Mouse (Mus musculus) heart, adult 2 months (tissue): ENCODE data around the gene Speer4e. TPM values are rescaled to one million over a fixed set of nuclear protein-coding genes. Genes with fewer than 3 reads are reported as not detected.
"Not testable (repeated sequence)": the region's sequence is repeated elsewhere in the genome, so short reads cannot be mapped to it uniquely, and the experiment has no call there.

ENCODE experiments used
- DNase-seq, 2 experiments: peaks; one replicate each; pipeline ENCODE4 v3.0.0; 2021
- H3K27ac ChIP-seq: fragments of 200-600 bp; 2 replicates; pipeline ENCODE4 v1.8.1; 2022
- H3K27me3 ChIP-seq: fragments of 200-500 bp; 2 replicates; pipeline ENCODE4 v1.6.1; 2012; ENCODE audit warnings: mild to moderate bottlenecking, low read length, inconsistent platforms, mixed read lengths; ENCODE audit not compliant: control insufficient read depth, insufficient read depth
- H3K36me3 ChIP-seq: fragments of 200-500 bp; 2 replicates; pipeline ENCODE4 v1.6.1; 2012; ENCODE audit warnings: low read length, inconsistent platforms; ENCODE audit not compliant: control insufficient read depth, insufficient read depth
- H3K4me1 ChIP-seq: fragments of 200-500 bp; 2 replicates; pipeline ENCODE4 v1.6.1; 2011; ENCODE audit warnings: low read length; ENCODE audit not compliant: control insufficient read depth, insufficient read depth
- H3K4me3 ChIP-seq: fragments of 200-600 bp; 2 replicates; pipeline ENCODE4 v1.8.1; 2022
- H3K79me2 ChIP-seq: fragments of 200-500 bp; replicated peaks from 2 replicates; pipeline ENCODE4 v1.6.1; 2012; ENCODE audit warnings: mild to moderate bottlenecking, inconsistent platforms, low read length, moderate library complexity, mixed read lengths; ENCODE audit not compliant: control insufficient read depth, insufficient read depth
- H3K9ac ChIP-seq: fragments of 200-500 bp; 2 replicates; pipeline ENCODE4 v1.6.1; 2012; ENCODE audit warnings: low read depth, mild to moderate bottlenecking, control low read depth, inconsistent platforms, low read length, mixed read lengths
- CTCF ChIP-seq: fragments of 200-600 bp; IDR thresholded peaks from 2 replicates; pipeline ENCODE4 v1.8.1; 2022; ENCODE audit warnings: antibody characterized with exemption, mild to moderate bottlenecking, moderate library complexity
- whole genome bisulfite sequencing: fragments of 180-500 bp; shearing (Covaris S2); methylation state at CpG from one replicate; pipeline ENCODE4 v1.1.7; 2018; 5-methylcytosine and 5-hydroxymethylcytosine counted together
- intact Hi-C: fragments of 180-260 bp; cut with DNase I; formaldehyde crosslinking; loops from one replicate; pipeline ENCODE4 v1.15.1; 2025
- long read RNA-seq: library from polyadenylated mRNA; stranded (forward); transcript quantifications from one replicate; pipeline ENCODE4 v2.0.0, GENCODE M21; 2021
- polyA plus RNA-seq: library from polyadenylated mRNA; depleted of rRNA; stranded (reverse); fragments of >200 nt; gene quantifications from 2 replicates; pipeline ENCODE4 v1.2.3, GENCODE M21; 2012; rRNA removed
- total RNA-seq, 2 experiments: library from RNA; stranded (reverse); gene quantifications; 2 replicates each; pipeline ENCODE4 v1.2.3; 2021

Gene Speer4e
- total RNA-seq (not detected), polyA plus RNA-seq (not detected in 2 replicates)
- long read RNA-seq: 0 reads

- H3K4me1 ChIP-seq, H3K27ac ChIP-seq, DNase-seq, intact Hi-C loops, H3K9ac ChIP-seq, H3K4me3 ChIP-seq, H3K79me2 ChIP-seq, H3K36me3 ChIP-seq, H3K27me3 ChIP-seq: not testable (repeated sequence)
- 17% methylated on average over 1 of the region's 1 CpGs for WGBS
Measured at GRCm38 (mm10) chr5:14938329-14938728, at the start of gene Speer4e. Speer4e (minus strand) TSS chr5:14938429.

GRCm38 (mm10) chr5:14986649-14987387 is 48.6 kb upstream of the Speer4e start:
- intact Hi-C loops, H3K4me3 ChIP-seq, H3K36me3 ChIP-seq, H3K79me2 ChIP-seq, H3K27ac ChIP-seq, DNase-seq, H3K4me1 ChIP-seq, H3K27me3 ChIP-seq, H3K9ac ChIP-seq: not testable (repeated sequence)
- WGBS: 37% methylated on average over 6 of the region's 6 CpGs

- H3K9ac ChIP-seq, H3K36me3 ChIP-seq, H3K4me1 ChIP-seq, H3K27ac ChIP-seq, H3K4me3 ChIP-seq, intact Hi-C loops, H3K27me3 ChIP-seq, H3K79me2 ChIP-seq, DNase-seq: not testable (repeated sequence)
- WGBS: 7% methylated on average over 1 of the region's 1 CpGs
Measured at GRCm38 (mm10) chr5:14978835-14979234, 40.6 kb upstream of the Speer4e start, which contains the start of gene Gm10354. Gm10354 (minus strand) TSS chr5:14978935.

DNA sequence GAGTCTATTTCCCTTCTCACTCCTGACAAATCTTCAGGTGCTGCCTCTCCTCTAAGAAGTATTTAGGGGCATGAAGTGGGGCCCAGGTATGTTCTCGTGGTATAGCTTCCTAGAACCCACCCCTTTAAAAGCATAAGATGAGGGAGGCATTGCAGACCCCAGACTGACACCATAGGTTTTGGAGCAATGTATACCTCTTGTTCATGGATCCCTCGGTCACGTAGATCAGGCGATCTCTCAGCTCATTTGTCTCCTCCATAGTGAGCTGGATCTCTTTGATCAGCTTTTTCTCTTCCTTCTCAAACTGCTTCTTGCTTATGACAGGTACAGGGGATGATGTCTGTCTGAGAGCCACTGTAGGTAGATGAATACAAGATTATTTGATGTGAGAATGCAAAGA is 39.1 kb upstream of the Speer4e start:
- intact Hi-C loops, H3K79me2 ChIP-seq, H3K36me3 ChIP-seq, H3K27ac ChIP-seq, H3K4me1 ChIP-seq, H3K9ac ChIP-seq, H3K4me3 ChIP-seq, DNase-seq, H3K27me3 ChIP-seq: not testable (repeated sequence)
- WGBS: 64% methylated on average over 4 of the region's 4 CpGs

- H3K4me3 ChIP-seq, H3K27me3 ChIP-seq, H3K36me3 ChIP-seq, intact Hi-C loops, H3K4me1 ChIP-seq, DNase-seq, H3K27ac ChIP-seq, H3K79me2 ChIP-seq, H3K9ac ChIP-seq: not testable (repeated sequence)
- 59% methylated on average over 4 of the region's 4 CpGs for WGBS
Measured at GRCm38 (mm10) chr5:14975294-14975693, 37.1 kb upstream of the Speer4e start.

DNA sequence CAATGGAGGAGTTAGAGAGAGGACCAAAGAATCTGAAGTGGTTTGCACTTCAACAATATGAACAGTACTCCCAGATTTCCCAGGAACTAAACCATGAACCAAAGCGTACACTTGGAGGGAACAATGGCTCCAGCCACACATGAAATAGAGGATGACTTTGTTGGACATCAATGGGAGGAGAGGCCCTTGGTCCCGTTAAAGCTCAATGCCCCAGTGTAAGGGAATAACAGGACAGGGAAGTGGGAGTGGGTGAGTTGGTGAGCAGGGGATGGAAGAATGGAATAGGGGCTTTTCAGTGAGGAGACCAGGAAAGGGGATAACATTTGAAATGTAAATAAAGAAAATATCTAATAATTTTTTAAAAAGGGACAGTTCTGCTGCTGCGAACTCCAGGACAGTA is 34.6 kb upstream of the Speer4e start:
- H3K4me1 ChIP-seq, intact Hi-C loops, DNase-seq, H3K9ac ChIP-seq, H3K27ac ChIP-seq, H3K27me3 ChIP-seq, H3K79me2 ChIP-seq, H3K4me3 ChIP-seq, H3K36me3 ChIP-seq: not testable (repeated sequence)
- 65% methylated on average over 3 of the region's 3 CpGs for WGBS

GRCm38 (mm10) chr5:14963821-14964220 is 25.6 kb upstream of the Speer4e start:
- peak; percentile 24; the same call in 1 of the 2 replicates for TF ChIP-seq CTCF
- whole genome bisulfite sequencing: 76% methylated on average over 13 of the region's 13 CpGs
- H3K4me3 ChIP-seq, H3K36me3 ChIP-seq, H3K27ac ChIP-seq, H3K9ac ChIP-seq, H3K27me3 ChIP-seq, H3K79me2 ChIP-seq, intact Hi-C loops, H3K4me1 ChIP-seq, DNase-seq: not testable (repeated sequence)

DNA sequence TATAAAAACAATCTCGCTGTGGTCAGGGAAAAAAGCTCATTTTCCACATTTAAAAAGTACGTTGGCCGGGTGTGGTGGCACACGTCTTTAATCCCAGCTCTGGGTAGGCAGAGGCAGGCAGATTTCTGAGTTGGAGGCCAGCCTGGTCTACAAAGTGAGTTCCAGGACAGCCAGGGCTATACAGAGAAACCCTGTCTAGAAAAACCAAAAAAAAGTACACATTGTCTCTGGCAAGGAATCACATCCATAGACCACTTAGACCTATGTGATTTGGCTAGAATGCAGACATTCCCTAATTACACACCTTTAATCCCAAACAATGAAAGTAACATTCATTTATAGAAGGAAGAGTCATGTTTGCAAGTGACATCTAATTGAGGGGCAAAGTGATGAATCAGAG is 23.3 kb upstream of the Speer4e start:
- DNase-seq, H3K36me3 ChIP-seq, H3K27ac ChIP-seq, H3K27me3 ChIP-seq, intact Hi-C loops, H3K4me3 ChIP-seq, H3K79me2 ChIP-seq, H3K4me1 ChIP-seq, H3K9ac ChIP-seq: not testable (repeated sequence)
- 69% methylated on average over 4 of the region's 4 CpGs for WGBS

DNA sequence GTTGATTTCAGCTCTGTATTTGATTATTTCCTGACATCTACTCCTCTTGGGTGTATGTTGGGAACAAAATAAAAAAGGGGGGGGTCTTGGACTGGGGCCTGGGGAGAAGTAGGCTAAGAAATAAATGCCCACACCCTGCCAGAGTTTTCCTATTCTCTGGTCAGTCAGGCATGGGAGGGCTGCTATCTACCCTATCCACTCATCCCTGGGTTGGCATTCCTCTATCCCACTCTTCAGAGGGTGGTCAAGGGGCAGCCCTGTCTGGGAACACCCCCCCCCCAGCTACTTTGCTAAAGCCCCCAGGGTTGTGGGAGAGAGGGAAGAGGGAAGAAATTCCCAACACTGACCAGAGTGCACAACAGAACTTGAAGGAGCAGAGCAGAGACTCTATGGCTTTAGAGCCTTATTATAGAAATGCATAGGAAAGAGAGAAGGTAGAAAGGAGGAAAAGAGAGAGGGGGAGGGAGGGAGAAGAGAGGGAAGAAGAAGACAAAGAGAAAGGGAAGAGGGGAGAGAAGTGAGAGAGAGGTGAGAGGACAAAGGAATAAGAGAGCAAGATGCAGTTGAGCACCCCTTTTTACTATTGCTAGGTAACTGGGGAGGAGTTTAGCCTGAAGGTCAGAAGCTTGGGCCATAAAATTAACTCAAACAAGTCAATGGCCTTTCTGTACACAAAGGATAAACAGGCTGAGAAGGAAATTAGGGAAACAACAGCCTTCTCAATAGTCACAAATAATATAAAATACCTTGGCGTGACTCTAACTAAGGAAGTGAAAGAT is 17.9 kb upstream of the Speer4e start:
- H3K36me3 ChIP-seq, H3K4me1 ChIP-seq, H3K79me2 ChIP-seq, H3K27ac ChIP-seq, H3K9ac ChIP-seq, H3K27me3 ChIP-seq, H3K4me3 ChIP-seq, DNase-seq, intact Hi-C loops: not testable (repeated sequence)
- WGBS: 74% methylated on average over 1 of the region's 1 CpGs
